Mouse (Mus musculus): ENCODE data around the gene Atp23. TPM values are rescaled to one million over a fixed set of nuclear protein-coding genes. Genes with fewer than 3 reads are reported as not detected.

The Atp23 gene
- total RNA-seq, 2 experiments from 2014 or later = 2.5 to 2.6 TPM

- DNase-seq = no peak
Observed at GRCm38 (mm10) chr10:126911479-126911878, 10.3 kb upstream of the Atp23 start.

- no peak for DNase-seq
Observed at GRCm38 (mm10) chr10:126906811-126907210, 5.7 kb upstream of the Atp23 start.

- DNase-seq = peak; percentile 91
Observed at GRCm38 (mm10) chr10:126905650-126906075, 4.5 kb upstream of the Atp23 start.

- DNase-seq = no peak
Observed at GRCm38 (mm10) chr10:126905086-126905485, 3.9 kb upstream of the Atp23 start.

- DNase-seq = no peak
Observed at GRCm38 (mm10) chr10:126904221-126904620, 3.1 kb upstream of the Atp23 start.

- no peak for DNase-seq
Observed at GRCm38 (mm10) chr10:126901488-126901843, 311 bp upstream of the Atp23 start.

GRCm38 (mm10) chr10:126895891-126896290 is 5.3 kb downstream of the Atp23 start:
- DNase-seq = no peak

- DNase-seq = no peak
Observed at GRCm38 (mm10) chr10:126894061-126894460, 7.1 kb downstream of the Atp23 start.

GRCm38 (mm10) chr10:126893145-126893544 is 8.0 kb downstream of the Atp23 start:
- DNase-seq = no peak

GRCm38 (mm10) chr10:126873755-126874154 is 27.4 kb downstream of the Atp23 start:
- DNase-seq = no peak

- DNase-seq = no peak
Observed at GRCm38 (mm10) chr10:126872256-126872655, 28.9 kb downstream of the Atp23 start.

GRCm38 (mm10) chr10:126869372-126870318 is 31.5 kb downstream of the Atp23 start:
- peak; percentile 48 for DNase-seq

GRCm38 (mm10) chr10:126865284-126865683 is 35.9 kb downstream of the Atp23 start:
- DNase-seq = no peak

GRCm38 (mm10) chr10:126862193-126862592 is 39.0 kb downstream of the Atp23 start:
- DNase-seq = no peak

GRCm38 (mm10) chr10:126853286-126853685 is 47.9 kb downstream of the Atp23 start:
- no peak for DNase-seq

- no peak for DNase-seq
Observed at GRCm38 (mm10) chr10:126845309-126845911, 55.7 kb downstream of the Atp23 start.

- peak; percentile 7 for DNase-seq
Observed at GRCm38 (mm10) chr10:126844689-126845088, 56.5 kb downstream of the Atp23 start.

- no peak for DNase-seq
Observed at GRCm38 (mm10) chr10:126840266-126840665, 60.9 kb downstream of the Atp23 start.

GRCm38 (mm10) chr10:126833006-126833405 is 68.1 kb downstream of the Atp23 start:
- no peak for DNase-seq

- no peak for DNase-seq
Observed at GRCm38 (mm10) chr10:126831329-126831728, 69.8 kb downstream of the Atp23 start.

- no peak for DNase-seq
Observed at GRCm38 (mm10) chr10:126828618-126829017, 72.5 kb downstream of the Atp23 start.

GRCm38 (mm10) chr10:126827941-126828593 is 73.1 kb downstream of the Atp23 start:
- no peak for DNase-seq

GRCm38 (mm10) chr10:126826982-126827381 is 74.2 kb downstream of the Atp23 start:
- no peak for DNase-seq
